Mouse (Mus musculus) G1E (cell line): Measurements from ENCODE around the gene Ormdl1. TPM values are rescaled to one million over a fixed set of nuclear protein-coding genes. Genes with fewer than 3 reads are reported as not detected.
"Not testable (repeated sequence)": the region's sequence is repeated elsewhere in the genome, so short reads cannot be mapped to it uniquely, and the experiment has no call there.

Experiments
- ATAC-seq: 2 replicates; pipeline ENCODE4 v1.8.0; 2016; ENCODE audit warnings: mild to moderate bottlenecking; ENCODE audit not compliant: insufficient number of reproducible peaks, poor library complexity, low FRiP score, severe bottlenecking; ENCODE audit errors: extremely low read depth
- DNase-seq: peaks from one replicate; pipeline ENCODE4 v3.0.0; 2012; ENCODE audit warnings: low spot score
- H3K27me3 ChIP-seq: 2 replicates; pipeline ENCODE4 v1.6.1; 2012; ENCODE audit warnings: mild to moderate bottlenecking, low read length, inconsistent platforms; ENCODE audit not compliant: insufficient read depth
- H3K36me3 ChIP-seq: replicated peaks from 2 replicates; pipeline ENCODE3; 2012; ENCODE audit warnings: mild to moderate bottlenecking, inconsistent platforms
- H3K4me1 ChIP-seq: 2 replicates; pipeline ENCODE4 v1.6.1; 2012; ENCODE audit warnings: low read depth, low read length, inconsistent platforms, mixed read lengths; ENCODE audit not compliant: insufficient read depth
- H3K4me3 ChIP-seq: 2 replicates; pipeline ENCODE4 v1.5.1; 2012; ENCODE audit warnings: low read depth, mild to moderate bottlenecking, inconsistent platforms, low read length, moderate library complexity, mixed read lengths
- H3K9me3 ChIP-seq: replicated peaks from 2 replicates; pipeline ENCODE4 v1.6.1; 2012; ENCODE audit warnings: inconsistent platforms
- CTCF ChIP-seq: IDR thresholded peaks from 2 replicates; pipeline ENCODE4 v1.5.1; 2012; ENCODE audit warnings: low read depth, low read length, inconsistent platforms, mixed read lengths
- GATA1 ChIP-seq: IDR thresholded peaks from 2 replicates; pipeline ENCODE4 v1.6.1; 2012; ENCODE audit warnings: borderline replicate concordance, low read length, inconsistent platforms, mixed read lengths
- GATA2 ChIP-seq: IDR thresholded peaks from 2 replicates; pipeline ENCODE4 v1.6.1; 2012; ENCODE audit warnings: low read depth, low read length, inconsistent platforms, borderline replicate concordance
- POLR2AphosphoS5 ChIP-seq: IDR thresholded peaks from 2 replicates; pipeline ENCODE4 v1.6.1; 2012; ENCODE audit warnings: low read depth, low read length, inconsistent platforms; ENCODE audit not compliant: insufficient replicate concordance
- TAL1 ChIP-seq: conservative IDR thresholded peaks from 2 replicates; pipeline ENCODE4 v1.6.1; 2012; ENCODE audit warnings: low read depth, low read length, inconsistent platforms, mixed read lengths
- polyA plus RNA-seq: library from polyadenylated mRNA; stranded (reverse); fragments of >175 nt; gene quantifications from 2 replicates; pipeline ENCODE4 v1.2.3, GENCODE M21; 2012
- total RNA-seq, 2 experiments: library from RNA; stranded (forward) in 1 of 2; stranded (reverse) in 1 of 2; fragments of 200-1000 nt in 1 of 2; fragments of >200 nt in 1 of 2; fragmentation: Nextera tagmentation in 1 of 2; gene quantifications; 2 replicates each; pipeline ENCODE4 v1.2.3; 2014 to 2017

Gene Ormdl1
- total and polyA plus RNA-seq, 3 experiments, result 2.0 to 98.6 (median 61.4) TPM

GRCm38 (mm10) chr1:53312989-53313967 is 16.4 kb downstream of the Ormdl1 start, which contains the start of gene Osgepl1:
Gene Osgepl1 (plus strand): TSS chr1:53313624.
- H3K4me3 ChIP-seq, result peak within 1 kb of the TSS; percentile 71
- no peaks in the 10 kb centered on the region for H3K27me3 ChIP-seq
- H3K4me1 ChIP-seq, result peaks cover 22% of the 10 kb centered on the region
- DNase-seq (no peak), ATAC-seq (peak; percentile 76)
- TF ChIP-seq TAL1 (no peak), CTCF (no peak), GATA1 (no peak), GATA2 (no peak), POLR2AphosphoS5 (no peak)
- H3K9me3 ChIP-seq, result no peaks in the 10 kb centered on the region
- peaks cover 47% of the 10 kb centered on the region for H3K36me3 ChIP-seq

DNA sequence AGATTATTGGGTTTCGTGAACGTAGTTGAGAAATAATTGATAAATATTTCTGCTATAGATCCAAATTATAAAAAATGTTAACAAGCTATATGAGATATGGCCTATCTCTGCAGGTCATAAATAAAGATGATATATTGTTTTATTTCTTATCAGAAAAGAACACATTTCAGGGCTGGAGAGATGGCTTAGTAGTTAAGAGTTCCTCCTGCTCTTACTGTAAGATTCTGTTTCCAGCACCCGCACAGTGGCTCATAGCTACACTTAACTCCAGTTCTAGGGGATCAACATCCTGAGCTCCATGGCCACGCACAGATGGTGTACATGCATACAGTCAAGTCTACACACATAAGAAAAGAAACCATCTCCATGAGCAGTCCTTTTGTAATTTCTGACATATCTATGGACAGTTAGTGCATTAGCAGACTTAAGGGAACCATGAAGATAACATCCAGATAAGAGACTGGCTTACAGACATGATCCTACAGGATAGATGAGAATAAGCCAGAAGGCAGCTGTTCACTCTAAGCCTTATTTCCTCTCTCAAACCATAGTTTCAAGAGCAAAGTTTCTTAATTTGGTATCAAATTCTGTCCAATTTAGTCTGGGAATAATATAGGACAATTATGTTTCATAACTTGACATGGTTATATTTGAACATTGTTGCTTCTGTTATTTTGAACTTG is 24.9 kb downstream of the Ormdl1 start:
- DNase-seq (no peak), ATAC-seq (peak; percentile 56)
- H3K36me3 ChIP-seq, result peaks cover 35% of the 10 kb centered on the region
- no peaks in the 10 kb centered on the region for H3K27me3 ChIP-seq
- H3K9me3 ChIP-seq, result no peaks in the 10 kb centered on the region
- TF ChIP-seq TAL1, result peak; percentile 80
- TF ChIP-seq CTCF, result no peak
- H3K4me1 ChIP-seq, result peaks cover 58% of the 10 kb centered on the region
- no peak overlapping the region for H3K4me3 ChIP-seq

- Histone ChIP-seq H3K4me1 (peaks cover 60% of the 10 kb centered on the region), H3K9me3 (no peaks in the 10 kb centered on the region), H3K27me3 (no peaks in the 10 kb centered on the region), H3K4me3 (peak overlapping the region; percentile 47; the same call in 1 of the 2 replicates), H3K36me3 (peaks cover 24% of the 10 kb centered on the region)
- ATAC-seq (no peak), DNase-seq (no peak)
- TF ChIP-seq TAL1, result no peak
- TF ChIP-seq GATA1, result no peak
- no peak for TF ChIP-seq GATA2
- no peak for TF ChIP-seq POLR2AphosphoS5
- TF ChIP-seq CTCF, result no peak
Observed at GRCm38 (mm10) chr1:53323254-53323653, 26.4 kb downstream of the Ormdl1 start.

DNA sequence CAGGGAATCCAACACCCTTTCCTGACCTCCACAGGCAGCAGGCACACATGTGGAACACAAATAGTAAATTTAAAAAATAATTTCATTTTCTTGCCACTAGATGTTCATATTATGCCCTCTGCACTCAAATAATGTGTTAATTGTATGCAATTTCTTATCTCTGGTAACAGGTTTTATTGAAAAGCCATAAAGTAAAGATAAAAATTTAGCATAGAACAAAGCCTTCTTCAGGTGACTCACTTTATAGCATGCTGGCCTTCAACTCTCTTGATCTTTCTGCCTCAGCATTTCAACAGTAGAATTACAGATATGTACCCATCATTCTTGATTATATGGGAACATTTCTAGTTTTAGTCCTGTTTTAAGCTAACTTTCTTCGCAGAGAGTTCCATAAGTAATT is 27.4 kb downstream of the Ormdl1 start:
- peaks cover 18% of the 10 kb centered on the region for H3K36me3 ChIP-seq

DNA sequence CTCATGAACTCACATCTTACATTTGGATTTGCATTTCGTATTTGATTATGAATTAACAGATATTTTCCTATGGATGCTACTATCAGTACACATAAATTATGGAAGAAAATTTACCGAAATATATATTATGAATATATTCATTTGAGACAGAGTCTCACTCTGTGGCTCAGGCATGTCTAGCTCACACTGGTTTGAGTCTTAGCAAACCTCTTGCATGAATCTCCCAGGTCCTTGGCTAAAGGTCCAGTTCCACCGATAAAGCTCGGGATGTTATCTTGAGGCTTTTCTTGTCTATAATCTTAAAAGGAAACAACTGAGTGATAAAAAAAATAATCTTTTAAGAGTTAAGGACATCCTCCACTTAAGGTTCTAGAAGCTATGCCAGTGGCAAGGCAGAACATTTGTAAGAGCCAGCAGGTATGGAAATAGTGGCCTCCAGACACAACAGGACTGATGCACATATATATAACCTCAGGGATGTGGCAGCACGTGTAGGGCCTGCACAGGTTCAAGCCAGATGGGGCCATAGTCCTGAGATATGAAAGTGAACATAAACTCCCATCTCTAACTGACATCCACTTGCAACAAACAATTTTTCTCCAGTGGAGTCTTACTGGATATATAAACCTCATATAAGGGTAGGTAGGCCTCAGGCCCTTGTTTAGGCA is 28.1 kb downstream of the Ormdl1 start:
- Histone ChIP-seq H3K4me1 (peaks cover 67% of the 10 kb centered on the region), H3K9me3 (no peaks in the 10 kb centered on the region), H3K27me3 (no peaks in the 10 kb centered on the region), H3K4me3 (no peak overlapping the region), H3K36me3 (peaks cover 14% of the 10 kb centered on the region)
- no peak for DNase-seq
- ATAC-seq, result no peak
- TF ChIP-seq GATA1, result no peak
- TF ChIP-seq CTCF, result no peak
- TF ChIP-seq GATA2, result no peak
- TF ChIP-seq POLR2AphosphoS5, result no peak
- TF ChIP-seq TAL1, result no peak

More for the DNA sequence above, 27.4 kb downstream of the Ormdl1 start:
- ATAC-seq (peak; percentile 62), DNase-seq (peak; percentile 14)
- TF ChIP-seq POLR2AphosphoS5 (no peak), TAL1 (peak; percentile 76)
- Histone ChIP-seq H3K4me3 (no peak overlapping the region), H3K9me3 (no peaks in the 10 kb centered on the region), H3K27me3 (no peaks in the 10 kb centered on the region), H3K4me1 (peaks cover 67% of the 10 kb centered on the region)

DNA sequence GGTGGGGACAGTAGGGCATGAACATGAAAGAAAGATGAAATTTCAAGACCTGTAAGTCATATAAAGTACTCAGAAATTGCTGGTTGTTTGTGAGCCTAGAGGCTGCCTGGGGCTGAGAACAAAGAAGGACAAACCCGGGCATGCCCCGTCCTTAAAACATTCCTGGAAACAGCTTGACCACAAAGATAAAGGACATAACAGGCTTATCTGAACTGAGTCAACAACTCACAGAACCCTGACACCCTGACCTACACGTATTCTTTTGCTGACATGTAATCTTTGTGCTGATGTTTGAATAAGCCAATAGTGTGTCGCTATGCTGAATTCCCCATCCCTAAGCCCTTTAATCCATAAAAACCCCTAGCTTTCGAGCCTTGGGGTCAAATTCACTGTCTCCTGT is 36.6 kb downstream of the Ormdl1 start:
- DNase-seq, H3K27me3 ChIP-seq, H3K4me3 ChIP-seq, H3K36me3 ChIP-seq, ATAC-seq: not testable (repeated sequence)
- H3K9me3 ChIP-seq, result peaks cover 10% of the 10 kb centered on the region
- H3K4me1 ChIP-seq, result peaks cover 19% of the 10 kb centered on the region
